Mouse (Mus musculus): ENCODE data around the gene Notch2.

DNA sequence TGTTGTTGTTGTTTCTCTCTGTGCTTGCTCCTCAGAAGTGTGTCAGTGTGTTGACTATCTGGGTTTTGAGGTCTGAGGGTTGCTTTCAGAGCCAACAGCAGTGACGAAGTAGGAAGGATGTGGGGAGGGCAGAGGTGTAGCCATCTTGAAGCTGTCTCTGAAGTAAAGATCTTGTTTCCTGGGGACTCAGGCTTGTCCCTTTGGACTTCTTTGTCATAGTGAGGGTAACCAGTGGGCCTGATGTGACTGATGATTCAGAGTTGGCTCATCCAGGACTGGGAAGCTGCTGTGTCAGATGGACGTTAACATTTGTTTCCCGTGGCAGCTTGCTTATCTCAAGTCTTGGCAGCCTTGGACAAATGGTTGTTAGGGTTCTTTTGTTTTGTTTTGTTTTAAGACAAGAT is 14.0 kb downstream of the Notch2 start:
- TF ChIP-seq CTCF (IDR thresholded peaks at IDR 0.05; ENCODE audit: control insufficient read depth, insufficient read depth, insufficient replicate concordance, low read depth, low read length) (no peak), POLR2A (IDR thresholded peaks at IDR 0.05; ENCODE audit: control insufficient read depth, low read depth, low read length) (no peak)

Data from testis, adult 2 months (tissue).